Mouse (Mus musculus): ENCODE measurements around the gene Scap. TPM values are rescaled to one million over a fixed set of nuclear protein-coding genes. Genes with fewer than 3 reads are reported as not detected.
"Not testable (repeated sequence)": the region's sequence is repeated elsewhere in the genome, so short reads cannot be mapped to it uniquely, and the experiment has no call there.

Scap gene
- total RNA-seq, 2 experiments from 2014 or later = 25.5 TPM

DNA sequence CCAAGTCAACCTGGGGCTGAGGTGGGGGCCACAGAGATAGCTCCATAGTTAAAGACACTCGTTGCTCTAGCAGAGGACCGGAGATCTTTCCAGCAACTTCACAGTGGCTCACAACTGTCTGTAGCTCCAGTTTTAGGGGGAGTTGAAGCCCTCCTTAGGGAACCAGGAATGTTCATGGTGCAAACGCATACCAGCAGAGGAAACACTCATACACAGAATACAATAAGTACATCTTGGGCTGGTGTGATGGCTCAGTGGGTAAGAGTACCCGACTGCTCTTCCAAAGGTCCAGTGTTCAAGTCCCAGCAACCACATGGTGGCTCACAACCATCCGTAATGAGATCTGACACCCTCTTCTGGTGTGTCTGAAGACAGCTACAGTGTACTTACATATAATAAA, 2.2 kb upstream of the Scap start:
- not testable (repeated sequence) for DNase-seq

DNA sequence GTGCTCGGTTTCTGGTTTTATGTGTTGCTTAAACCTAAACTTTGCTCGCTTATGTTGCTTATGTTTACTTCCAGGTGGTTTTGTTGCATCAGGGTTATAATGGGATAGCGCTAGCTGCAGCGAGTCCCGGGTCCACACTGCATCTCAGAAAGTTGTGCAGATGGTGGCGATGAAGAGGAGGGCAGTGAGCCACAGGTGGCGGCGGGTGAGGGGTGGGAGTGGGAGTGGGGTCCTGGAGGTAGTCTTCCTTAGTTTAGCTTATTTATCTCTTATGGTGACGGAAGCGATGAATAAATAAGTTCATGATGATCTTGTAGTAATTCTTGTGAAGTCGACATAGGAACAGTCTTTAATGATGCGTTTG, 790 bp downstream of the Scap start:
- no peak for DNase-seq

DNA sequence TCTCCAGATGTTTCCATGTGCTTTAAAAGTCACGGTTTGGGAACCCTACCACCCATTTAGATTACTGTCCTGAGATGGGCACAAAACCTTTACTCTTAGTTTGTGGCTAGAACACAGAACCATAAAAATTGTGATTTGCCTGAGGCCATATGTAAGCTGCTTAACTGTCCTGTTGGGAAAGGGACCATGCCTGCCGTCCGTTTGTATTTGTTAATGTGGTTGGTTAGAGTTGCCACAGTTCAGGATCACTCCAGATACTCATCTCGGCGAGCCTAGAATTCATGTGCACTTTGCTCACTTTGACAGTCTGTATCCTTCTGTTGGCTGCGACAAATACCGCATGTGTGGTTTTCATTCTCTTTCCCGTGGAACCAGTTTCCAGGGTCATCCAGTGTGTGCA, 1.8 kb downstream of the Scap start:
- DNase-seq = no peak

DNA sequence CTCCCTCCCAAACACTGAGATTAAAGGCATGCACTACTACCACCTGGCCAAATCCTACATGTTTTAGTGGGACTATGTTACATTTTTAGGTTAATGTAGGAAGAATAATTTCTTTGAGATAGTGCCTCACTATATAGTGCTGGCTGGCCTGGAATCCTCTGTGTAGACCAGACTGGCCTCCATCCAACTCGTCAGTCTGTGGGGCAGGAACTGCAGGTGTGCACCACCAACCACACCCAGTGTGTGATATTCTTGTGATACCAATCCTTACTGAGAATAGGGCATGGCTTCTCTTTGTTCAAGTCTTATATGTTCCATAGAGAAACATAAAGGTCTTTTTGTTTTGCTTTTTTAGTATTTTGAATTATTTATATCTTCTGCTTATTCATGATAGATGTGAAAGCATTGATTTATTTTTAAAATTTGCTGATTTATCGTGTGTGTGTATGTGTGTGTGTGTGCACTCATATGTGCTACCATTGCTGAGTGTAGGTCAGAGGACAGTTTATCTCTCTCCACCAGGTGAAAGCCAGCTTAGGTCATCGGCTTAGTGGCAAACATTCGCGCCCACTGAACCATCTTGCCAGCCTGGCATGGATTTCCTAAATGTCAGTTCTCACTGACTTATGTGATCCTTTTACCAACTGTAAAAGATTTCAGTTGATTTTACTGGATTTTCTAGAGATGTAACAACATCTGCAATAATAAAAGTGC, 7.1 kb downstream of the Scap start:
- no peak for DNase-seq

DNA sequence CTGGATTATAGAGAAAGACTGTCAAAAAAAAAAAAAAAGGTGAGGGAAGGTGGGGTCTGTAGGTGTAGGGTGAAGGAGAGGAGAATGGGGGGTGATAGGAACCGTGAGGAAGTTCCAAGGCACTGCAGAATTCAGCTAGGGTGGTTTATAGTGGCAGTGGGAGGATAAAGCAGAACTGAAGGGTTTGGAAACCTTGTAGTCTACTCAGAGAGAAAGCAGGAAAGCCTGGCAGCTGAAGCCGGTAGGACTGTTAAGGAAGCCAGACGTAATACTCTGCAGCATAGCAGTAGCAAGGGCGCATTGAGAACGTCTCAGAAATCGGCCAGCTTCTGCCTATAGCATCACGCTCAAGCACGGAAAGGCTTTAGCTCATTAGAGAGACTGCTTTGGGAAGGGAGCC, 8.9 kb downstream of the Scap start:
- no peak for DNase-seq

DNA sequence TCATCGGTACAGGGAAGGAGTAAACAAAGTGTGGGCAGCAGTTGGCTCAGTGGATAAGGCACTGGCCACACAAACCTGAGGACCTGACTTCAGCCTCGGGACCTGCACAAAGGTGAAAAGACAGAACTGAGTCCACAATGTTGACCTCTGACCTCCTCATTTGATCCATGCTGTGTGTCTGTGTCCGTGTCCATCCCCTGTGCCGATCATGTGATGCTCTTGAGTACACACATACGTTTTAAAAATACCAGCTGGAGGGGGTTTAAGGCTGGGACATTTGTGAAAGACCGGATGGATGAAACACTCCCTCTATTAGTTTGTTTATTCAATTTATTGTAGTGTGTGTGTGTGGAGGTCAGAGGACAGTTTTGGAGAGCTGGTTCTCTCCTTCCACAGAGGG, 10.7 kb downstream of the Scap start:
- no peak for DNase-seq

DNA sequence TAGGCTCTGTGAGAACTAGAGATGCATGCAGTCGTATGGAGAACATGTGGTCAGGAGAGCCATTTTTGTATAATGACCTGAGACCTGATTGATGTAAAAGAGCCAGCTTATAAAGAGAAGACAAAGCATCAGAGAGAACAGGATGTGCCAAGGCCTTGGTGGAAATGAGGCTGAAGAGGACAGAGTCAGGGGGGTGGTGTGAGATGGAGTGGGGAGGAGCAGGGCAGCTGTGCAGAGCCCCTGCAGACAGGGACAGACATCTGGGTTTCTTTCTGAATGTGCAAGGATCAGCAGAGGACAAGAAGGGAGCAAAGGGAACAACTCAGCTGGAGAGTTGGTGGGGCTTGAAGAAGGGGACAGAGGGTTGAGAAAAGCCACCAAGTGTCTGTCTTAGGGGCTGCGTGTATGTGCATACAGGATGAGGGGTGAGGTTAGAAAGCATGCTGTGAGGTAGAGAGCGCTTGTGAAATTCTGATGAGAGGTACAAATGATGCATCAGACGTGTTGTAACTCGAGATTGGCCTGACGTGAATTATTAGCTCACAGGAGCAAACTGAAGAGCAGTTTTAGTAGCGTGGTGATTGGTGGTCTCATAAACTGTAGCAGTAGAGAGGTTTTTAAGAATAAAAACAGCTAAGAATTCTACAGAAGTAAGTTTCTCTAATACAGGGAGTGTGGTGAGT, 12.1 kb downstream of the Scap start:
- DNase-seq = no peak

DNA sequence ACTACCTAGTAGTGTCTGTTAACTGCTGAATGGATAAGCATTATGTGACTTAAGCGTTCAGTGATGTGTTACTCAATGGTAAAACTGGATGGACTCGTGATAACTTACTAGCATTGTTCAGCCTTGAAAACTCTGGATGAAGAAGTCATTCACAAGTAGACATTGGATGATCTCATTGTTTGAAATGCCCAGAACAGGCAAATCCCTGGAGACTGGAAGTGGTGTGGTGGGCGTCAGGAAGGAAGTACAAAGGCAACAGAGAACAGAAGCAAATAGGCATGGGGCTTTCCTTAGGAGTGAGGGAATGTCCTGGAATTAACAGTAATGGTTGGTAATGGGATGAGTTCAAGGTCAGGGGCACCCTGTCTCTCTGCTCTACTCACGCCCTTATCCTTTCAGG, 15.8 kb downstream of the Scap start:
- DNase-seq = no peak

DNA sequence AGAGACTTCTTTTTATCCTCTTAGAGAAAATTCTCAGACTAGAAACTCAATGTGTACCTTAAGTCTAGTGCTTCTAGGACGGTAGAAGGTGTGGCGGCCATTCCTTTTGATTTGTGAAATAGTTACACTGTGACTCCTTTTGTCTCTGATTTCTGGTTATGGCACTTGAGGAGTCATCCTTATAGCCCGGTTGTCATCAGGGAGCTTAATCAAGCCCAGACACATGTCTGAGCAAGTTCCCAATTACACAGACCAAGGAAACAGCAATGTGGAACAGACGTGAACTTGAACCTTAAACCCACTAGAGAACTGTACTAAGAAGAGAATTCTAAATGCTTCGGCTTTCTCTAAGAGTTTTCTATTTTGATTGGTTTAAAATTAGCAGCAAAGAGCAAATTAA, 17.1 kb downstream of the Scap start:
- DNase-seq = no peak

DNA sequence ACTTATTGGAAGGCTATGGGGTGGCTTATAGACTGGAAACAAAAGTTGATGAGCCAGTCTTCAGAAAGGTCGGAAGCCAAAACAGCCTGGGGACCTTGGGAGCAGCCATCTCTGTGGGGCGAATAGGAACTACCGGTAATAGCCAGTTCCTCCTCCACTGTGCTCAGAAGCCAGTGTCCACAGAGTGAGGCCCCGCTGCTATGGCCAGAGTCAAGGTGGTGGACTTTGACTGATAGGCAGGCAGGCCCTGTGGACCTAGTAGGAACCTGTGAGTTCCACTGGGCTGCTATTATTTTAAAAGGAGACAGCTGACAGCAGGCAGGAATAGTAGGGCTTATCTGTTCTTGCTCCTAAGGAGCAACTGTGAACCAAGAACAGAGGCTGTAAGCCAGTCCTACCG, 17.5 kb downstream of the Scap start:
- DNase-seq = no peak

DNA sequence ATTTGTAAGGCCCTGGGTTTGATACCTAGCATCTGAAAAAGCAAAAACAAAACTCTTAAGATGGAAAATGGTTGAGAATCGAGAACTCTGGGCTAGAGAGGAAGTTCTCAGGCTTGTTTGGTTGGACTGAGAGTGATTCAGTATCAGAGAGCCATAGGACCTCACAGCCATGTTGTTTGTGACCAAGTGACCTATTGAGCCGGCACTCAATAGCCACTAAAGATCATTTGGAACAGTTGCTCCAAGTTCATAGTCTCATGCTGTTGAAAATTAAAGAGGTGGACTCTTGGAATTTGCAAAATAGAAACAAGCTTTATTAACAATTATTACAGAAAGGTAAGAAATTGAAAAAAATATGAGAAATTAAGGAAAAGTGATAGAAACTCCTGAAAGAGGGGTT, 18.3 kb downstream of the Scap start:
- no peak for DNase-seq

DNA sequence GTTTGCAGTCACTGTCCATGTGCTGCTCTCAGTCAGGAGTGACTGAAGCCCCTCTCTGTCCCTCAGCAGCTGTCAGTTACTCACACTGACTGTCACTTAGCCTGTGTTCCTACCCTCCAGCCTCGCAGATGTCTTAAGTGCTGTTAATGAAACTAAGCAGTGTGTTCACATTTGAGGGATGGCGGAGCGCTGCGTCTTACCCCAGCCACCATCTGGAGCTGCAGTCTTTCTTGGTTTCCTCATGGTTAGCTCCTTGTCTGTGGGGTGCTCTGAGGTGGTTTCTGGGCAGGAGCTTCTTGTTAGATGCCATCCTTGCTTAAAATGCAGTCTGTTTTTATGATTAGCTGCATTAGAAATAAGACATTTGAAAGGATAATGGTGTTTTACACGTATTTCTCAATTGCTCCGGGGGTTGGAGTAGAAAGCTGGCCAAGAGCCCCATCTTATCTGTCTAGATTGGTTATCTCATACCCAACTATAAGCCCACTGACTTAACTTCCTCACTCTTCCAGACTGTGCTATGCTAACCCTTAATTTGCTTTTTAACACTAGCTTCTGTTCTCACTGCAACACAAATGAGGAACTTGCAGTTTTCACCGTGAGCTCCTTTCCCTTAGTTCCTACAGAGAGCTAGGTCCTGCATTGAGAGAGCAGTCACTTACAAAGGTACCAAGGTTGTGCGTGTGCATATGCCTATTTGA, 19.0 kb downstream of the Scap start:
- no peak for DNase-seq

DNA sequence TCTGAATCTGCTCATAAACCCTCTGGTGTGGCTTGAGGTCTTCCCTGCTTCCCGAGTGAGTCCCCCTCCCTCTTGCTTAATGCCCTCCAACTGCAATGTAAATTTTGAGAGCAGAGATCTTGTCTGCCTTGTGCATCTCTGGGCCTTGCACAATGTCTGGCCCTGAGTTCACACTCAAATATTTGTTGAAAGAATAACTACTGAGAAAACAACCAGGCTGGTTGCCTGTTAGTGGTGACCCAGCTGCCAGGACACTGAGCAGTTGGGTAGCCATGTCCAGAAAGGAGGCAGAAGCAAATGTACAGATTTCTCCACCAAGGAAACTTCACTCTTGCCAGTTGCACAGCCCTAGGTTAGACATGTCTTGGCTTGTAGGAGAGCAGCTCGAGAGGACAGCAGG, 25.3 kb downstream of the Scap start:
- DNase-seq = no peak

DNA sequence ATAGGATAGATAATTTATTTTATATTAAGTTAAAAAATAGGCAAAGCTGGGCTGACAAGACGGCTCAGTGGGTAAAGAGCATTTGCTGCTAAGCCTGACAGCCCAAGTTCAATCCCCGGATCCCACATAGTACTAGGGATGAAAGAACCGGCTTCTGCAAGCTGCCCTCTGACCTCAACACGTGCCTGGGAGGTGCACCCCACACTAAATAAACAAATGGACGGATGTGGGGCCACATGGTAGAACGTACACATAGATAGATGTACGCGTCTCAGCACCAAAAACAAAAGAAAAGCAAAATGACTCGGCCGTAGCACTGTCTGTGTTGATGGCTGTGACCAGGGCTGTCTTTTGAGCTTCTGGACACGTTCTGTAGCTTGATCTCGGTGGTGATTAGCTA, 28.2 kb downstream of the Scap start:
- DNase-seq = no peak

DNA sequence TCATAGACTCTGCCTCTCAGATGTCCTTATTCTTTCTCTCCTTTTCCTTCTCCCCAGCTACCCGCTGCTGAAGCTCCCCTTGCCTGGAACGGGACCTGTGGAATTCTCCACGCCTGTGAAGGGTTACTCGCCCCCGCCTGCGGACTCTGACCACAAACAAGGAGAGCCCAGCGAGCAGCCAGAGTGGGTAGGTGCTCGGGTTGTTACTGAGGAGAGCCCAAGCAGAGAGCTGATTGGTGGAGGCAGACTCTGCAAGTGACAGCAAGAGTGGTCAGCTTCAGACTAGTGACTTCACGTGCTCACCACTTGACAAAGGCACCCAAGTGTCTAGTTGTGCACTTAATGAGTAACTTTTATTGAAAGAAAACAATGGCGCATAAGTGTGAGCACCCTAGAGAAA, 29.2 kb downstream of the Scap start:
- DNase-seq = no peak

DNA sequence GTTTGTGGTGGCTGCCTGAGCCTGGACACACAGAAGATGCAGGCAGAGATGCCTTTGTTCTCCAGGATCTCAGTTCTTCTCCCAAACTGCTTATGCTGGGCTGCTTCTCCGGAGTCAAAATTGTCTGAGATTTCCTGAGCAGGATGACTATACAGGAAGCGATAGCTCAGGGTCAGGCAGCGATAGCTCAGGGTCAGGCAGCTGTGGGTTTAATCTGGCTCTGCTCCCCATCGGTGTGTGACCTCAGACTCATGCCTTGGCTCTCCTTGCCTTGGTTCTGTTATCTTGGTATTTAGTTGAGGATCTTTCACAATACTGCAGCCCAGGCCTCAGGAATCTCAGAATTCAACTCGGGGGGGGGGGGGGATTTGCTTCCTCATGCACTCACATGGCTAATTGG, 33.7 kb downstream of the Scap start:
- DNase-seq = no peak

DNA sequence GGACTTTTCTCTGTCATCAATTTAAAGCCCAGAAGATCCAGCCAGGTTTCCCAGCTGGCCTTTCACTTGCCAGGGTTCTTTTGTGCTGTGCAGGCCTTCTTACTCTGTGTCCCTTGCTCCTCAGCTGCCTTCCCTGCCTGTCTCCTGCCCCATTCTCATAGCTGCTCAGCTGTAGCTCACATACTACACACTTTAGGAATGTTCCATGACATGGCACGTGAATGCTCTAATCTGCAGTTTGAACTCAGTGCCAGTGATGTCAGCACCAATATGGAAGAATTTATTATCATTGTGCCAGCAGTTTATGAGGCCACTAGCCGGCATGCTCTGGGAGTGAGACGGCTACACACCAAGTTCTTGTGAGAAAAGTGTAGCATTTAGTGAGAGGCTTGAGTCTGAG, 36.8 kb downstream of the Scap start:
- no peak for DNase-seq

DNA sequence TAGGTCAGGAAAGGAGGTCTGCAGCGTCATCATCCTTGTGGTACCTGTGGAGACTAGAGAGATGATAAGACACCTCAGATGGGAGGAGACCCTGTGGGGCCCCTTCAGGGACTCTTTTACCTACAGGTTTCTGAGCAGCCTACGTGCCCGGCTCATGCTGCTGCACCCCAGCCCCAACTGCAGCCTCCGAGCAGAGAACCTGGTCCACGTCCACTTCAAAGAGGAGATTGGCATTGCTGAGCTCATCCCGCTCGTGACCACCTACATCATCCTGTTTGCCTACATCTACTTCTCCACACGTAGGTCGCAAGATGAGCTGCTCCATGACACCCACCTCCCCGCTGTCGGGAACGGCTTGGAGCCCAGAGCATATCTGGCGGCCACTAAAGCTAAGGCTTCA, 40.8 kb downstream of the Scap start:
- DNase-seq = no peak

DNA sequence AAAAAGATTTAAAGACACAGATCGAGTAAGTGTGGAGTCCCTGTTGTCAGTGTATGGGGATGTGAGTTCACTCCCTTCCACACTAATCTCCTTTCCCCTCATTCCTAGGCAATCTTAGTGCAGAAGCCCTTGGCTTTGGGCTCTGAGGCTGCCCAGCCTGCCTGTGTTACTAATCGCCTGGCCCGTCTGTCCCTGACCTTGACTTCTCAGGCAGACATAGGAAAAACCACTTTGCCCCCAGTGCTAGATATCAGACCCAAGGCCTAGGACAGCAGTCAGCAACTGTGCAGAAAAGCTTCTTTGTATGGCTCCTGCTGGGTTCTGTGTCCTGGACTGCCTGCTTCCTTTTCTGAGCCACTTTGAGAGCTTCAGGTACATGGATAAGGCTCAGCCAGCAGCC, 42.6 kb downstream of the Scap start:
- DNase-seq = no peak

DNA sequence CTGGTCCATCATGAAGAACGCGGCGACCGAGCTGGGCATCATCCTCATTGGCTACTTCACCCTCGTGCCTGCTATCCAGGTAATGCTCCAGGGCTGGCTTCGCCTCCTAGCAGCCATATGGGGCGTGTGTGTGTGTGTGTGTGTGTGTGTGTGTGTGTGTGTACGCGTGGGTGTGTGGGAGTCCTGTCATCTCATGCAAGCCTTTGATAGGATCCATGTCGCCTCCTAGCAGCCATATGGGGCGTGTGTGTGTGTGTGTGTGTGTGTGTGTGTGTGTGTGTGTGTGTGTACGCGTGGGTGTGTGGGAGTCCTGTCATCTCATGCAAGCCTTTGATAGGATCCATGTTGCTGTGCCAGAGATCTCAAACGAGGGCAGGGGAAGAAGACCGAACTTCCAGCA, 44.6 kb downstream of the Scap start:
- not testable (repeated sequence) for DNase-seq

DNA sequence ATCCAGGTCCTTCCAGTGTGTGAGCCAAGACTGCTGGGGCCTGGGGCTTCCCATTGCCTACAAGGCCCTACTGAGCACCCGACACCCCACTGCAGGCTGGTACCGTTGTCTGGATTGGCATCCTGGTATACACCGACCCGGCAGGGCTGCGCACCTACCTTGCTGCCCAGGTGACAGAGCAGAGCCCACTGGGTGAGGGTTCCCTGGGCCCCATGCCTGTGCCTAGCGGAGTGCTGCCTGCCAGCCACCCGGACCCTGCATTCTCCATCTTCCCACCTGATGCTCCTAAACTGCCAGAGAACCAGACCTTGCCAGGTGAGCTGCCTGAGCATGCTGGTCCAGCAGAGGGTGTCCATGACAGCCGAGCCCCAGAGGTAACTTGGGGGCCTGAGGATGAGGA, 46.3 kb downstream of the Scap start:
- no peak for DNase-seq

DNA sequence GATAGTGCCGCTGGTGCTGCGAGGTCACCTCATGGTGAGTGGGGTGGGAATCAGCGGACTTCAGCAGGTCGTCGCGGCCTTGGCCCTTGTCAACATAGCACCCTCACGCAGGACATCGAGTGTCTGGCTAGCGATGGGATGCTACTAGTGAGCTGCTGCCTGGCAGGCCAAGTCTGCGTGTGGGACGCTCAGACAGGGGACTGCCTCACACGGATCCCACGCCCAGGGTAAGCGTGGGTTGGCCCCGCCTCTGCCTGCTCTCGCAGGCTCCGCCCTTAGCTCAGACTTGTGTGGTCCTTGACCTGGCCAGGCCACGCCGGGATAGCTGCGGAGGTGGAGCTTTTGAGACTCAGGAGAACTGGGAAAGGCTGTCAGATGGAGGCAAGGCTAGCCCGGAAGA, 47.6 kb downstream of the Scap start:
- no peak for DNase-seq

DNA sequence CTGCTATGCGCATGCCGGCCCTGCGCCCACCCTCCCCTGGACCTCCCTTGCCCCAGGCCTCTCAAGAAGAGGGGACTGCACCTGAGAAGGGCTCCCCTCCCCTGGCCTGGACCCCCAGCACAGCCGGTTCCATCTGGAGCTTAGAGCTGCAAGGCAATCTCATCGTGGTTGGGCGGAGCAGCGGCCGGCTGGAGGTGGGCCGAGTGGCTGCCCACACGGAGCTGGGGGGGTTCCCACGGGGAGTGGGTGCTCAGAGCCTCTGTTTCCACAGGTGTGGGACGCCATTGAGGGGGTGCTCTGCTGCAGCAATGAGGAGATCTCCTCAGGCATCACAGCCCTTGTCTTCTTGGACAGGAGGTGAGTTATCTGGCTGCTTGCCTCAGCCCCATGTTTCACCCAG, 48.2 kb downstream of the Scap start:
- no peak for DNase-seq

DNA sequence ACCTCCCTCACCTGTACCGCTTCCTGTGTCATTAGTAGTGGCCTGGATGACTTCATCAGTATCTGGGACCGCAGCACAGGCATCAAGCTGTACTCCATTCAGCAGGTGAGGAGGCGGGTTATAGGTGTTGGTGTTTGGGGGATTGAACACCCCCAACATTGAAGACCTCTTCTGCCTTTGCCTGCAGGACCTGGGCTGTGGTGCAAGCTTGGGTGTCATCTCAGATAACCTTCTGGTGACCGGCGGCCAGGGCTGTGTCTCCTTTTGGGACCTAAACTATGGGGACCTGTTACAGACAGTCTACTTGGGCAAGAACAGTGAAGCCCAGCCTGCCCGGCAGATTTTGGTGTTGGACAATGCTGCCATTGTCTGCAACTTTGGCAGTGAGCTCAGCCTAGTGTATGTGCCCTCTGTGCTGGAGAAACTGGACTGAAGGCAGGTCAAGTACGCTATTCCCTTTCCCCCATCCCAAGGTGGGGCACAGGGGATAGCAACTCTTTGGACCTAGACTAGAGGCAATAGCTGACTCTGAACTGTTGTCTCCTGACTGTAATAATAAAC, 51.4 kb downstream of the Scap start:
- DNase-seq = no peak

All from gastrocnemius, postnatal 10 days (tissue).